Mouse (Mus musculus): ENCODE measurements around the gene Kmt2e. TPM values are rescaled to one million over a fixed set of nuclear protein-coding genes. Genes with fewer than 3 reads are reported as not detected.

Gene Kmt2e
- polyA plus RNA-seq, 1 experiment from 2014 or later = 139 TPM

DNA sequence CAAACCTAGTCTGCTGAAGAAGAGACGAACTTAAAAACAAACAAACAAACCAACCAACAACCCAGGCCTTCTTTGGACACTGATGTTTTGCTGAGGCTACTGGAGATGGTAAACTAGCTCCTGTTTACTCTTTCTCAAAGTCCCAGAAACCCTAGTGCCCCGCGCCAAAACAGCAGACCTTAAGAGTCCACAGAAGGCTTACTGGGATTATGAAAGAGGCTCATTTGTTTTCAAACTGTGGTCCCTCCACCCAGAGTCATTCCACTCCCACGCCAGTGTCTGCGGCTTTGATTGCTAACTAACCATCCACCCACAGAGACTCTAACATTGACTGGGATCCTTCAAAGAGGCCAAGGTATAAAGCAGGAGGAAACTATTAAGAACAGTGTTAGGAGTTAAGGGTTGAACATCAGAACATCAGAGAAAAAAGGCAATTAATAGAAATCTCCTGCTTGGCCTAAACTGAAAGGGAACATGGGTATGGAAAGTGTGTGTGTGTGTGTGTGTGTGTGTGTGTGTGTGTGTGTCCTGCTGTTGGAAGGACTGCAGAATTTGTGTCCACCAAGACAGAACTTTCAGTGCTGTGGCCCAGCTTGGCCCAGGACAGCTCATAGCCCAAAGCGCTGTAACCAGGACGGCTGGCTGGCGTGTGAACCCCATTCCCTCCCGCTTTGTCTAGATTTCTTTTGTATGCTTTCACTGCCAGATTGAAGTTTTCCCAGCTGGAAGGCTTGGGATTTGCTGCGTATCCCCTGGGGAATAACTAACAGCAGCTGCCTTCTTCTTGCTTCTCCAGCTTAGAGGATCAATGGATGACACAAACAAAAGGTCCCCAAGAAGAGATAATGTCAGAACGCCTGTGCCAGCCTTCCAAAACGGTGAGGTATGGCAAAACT, 20.4 kb upstream of the Kmt2e start:
- no peak overlapping the region; the same call in 1 of the 2 replicates for H3K4me2 ChIP-seq (ENCODE audit: low read length)

DNA sequence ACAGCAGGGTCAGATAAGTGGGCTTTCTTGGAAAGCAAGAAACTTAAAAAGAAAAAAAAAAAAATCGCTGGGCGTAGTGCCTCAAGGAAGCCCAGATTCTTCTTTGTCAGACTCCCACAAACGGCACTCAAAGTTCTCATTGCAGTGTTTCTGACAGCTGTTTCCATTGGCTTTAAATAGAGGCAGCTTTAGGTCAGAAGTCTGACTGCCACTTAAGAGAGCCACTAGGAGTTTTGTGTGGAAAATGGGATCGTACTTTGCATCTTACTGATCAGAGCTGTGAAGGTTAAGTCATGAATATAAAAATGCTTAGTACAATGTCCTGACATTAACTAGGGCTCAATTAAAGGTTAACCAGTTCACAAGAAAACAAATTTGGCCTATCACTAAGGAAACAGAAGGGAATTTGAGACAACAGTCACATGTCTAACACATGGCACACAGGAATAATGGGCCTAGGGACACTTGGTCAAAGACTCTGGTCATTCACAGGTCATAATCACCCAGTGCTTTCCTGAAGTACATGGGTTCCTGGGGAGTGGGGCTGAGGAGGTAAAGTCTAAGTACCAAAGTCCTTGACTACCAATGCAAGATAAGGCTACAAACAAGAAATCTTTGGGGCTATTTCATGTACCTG, 19.6 kb upstream of the Kmt2e start:
- Histone ChIP-seq H3K4me1 (ENCODE audit: control insufficient read depth, insufficient read depth, low read depth, low read length) (peaks cover 52% of the 10 kb centered on the region), H3K36me3 (ENCODE audit: control insufficient read depth, insufficient read depth, low read length) (peaks cover 4% of the 10 kb centered on the region; the same call in 1 of the 2 replicates), H3K27me3 (replicated peaks; ENCODE audit: control insufficient read depth, insufficient read depth, low read length) (no peaks in the 10 kb centered on the region), H3K4me3 (ENCODE audit: low read length) (no peak overlapping the region), H3K27ac (ENCODE audit: low read depth, low read length) (peak overlapping the region; percentile 72), H3K4me2 (ENCODE audit: low read length) (no peak overlapping the region; the same call in 1 of the 2 replicates), H3K9ac (ENCODE audit: low read depth, low read length) (no peak overlapping the region), H3K9me3 (ENCODE audit: control insufficient read depth, low read length) (no peaks in the 10 kb centered on the region)
- no peak for ATAC-seq
- WGBS = 10% methylated on average over 4 of the region's 4 CpGs

More for the DNA sequence above, 20.4 kb upstream of the Kmt2e start:
- Histone ChIP-seq H3K9me3 (ENCODE audit: control insufficient read depth, low read length) (no peaks in the 10 kb centered on the region), H3K4me3 (ENCODE audit: low read length) (no peak overlapping the region), H3K36me3 (ENCODE audit: control insufficient read depth, insufficient read depth, low read length) (peaks cover 4% of the 10 kb centered on the region; the same call in 1 of the 2 replicates), H3K27ac (ENCODE audit: low read depth, low read length) (peak overlapping the region; percentile 72), H3K9ac (ENCODE audit: low read depth, low read length) (no peak overlapping the region), H3K27me3 (replicated peaks; ENCODE audit: control insufficient read depth, insufficient read depth, low read length) (no peaks in the 10 kb centered on the region), H3K4me1 (ENCODE audit: control insufficient read depth, insufficient read depth, low read depth, low read length) (peaks cover 45% of the 10 kb centered on the region)
- ATAC-seq = peak; percentile 37; the same call in 1 of the 2 replicates
- WGBS = 20% methylated on average over 12 of the region's 12 CpGs

- ATAC-seq = peak; percentile 6; the same call in 1 of the 2 replicates
- Histone ChIP-seq H3K4me2 (ENCODE audit: low read length) (peak overlapping the region; percentile 35), H3K4me3 (ENCODE audit: low read length) (no peak overlapping the region), H3K27ac (ENCODE audit: low read depth, low read length) (peak overlapping the region; percentile 21; the same call in 1 of the 2 replicates), H3K9me3 (ENCODE audit: control insufficient read depth, low read length) (no peaks in the 10 kb centered on the region), H3K4me1 (ENCODE audit: control insufficient read depth, insufficient read depth, low read depth, low read length) (peaks cover 60% of the 10 kb centered on the region), H3K9ac (ENCODE audit: low read depth, low read length) (no peak overlapping the region), H3K36me3 (ENCODE audit: control insufficient read depth, insufficient read depth, low read length) (no peaks in the 10 kb centered on the region), H3K27me3 (replicated peaks; ENCODE audit: control insufficient read depth, insufficient read depth, low read length) (no peaks in the 10 kb centered on the region)
- 26% methylated on average over 7 of the region's 7 CpGs for WGBS
Observed at GRCm38 (mm10) chr5:23415571-23416285, 18.5 kb upstream of the Kmt2e start.

DNA sequence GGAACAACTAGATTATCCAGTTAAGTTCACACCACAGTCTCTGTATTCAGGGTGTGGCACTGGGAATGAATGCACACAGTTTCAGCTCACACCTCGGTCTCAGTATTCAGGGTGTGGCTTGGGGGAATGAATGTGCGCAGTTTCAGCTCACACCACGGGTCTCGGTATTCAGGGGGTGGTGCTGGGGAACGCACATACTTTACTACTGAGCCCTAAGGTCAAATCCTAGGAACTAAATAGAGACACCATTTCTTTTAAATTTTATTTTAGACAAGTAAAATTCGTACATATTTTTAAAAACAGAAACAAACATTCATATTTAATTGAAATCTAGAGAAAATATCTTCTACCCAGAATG, 18.0 kb upstream of the Kmt2e start:
- Histone ChIP-seq H3K4me2 (ENCODE audit: low read length) (peak overlapping the region; percentile 35), H3K4me1 (ENCODE audit: control insufficient read depth, insufficient read depth, low read depth, low read length) (peaks cover 60% of the 10 kb centered on the region), H3K9me3 (ENCODE audit: control insufficient read depth, low read length) (no peaks in the 10 kb centered on the region), H3K27ac (ENCODE audit: low read depth, low read length) (peak overlapping the region; percentile 21; the same call in 1 of the 2 replicates), H3K9ac (ENCODE audit: low read depth, low read length) (no peak overlapping the region), H3K27me3 (replicated peaks; ENCODE audit: control insufficient read depth, insufficient read depth, low read length) (no peaks in the 10 kb centered on the region), H3K36me3 (ENCODE audit: control insufficient read depth, insufficient read depth, low read length) (no peaks in the 10 kb centered on the region), H3K4me3 (ENCODE audit: low read length) (no peak overlapping the region)
- ATAC-seq = no peak
- WGBS = 39% methylated on average over 6 of the region's 6 CpGs

DNA sequence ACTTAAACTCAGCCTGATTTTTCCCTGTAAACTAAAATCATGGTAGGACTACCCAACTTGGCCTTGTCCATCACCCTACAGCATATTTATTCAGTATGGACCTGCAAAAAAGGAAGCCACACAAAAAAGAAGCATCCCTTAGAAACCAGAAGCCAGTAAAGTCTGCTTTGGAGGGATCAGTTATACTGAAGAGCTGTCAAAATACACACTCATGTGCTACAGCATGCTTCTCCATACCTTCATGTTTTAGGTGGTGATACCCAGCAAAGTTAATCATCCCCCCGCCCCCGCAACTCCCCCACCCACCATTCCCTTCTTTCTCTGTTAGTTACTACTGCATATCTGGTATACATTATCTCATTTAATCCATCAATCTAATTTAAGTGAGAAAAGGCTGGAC, 16.5 kb upstream of the Kmt2e start:
- Histone ChIP-seq H3K27ac (ENCODE audit: low read depth, low read length) (peak overlapping the region; percentile 84), H3K9me3 (ENCODE audit: control insufficient read depth, low read length) (no peaks in the 10 kb centered on the region), H3K4me2 (ENCODE audit: low read length) (peak overlapping the region; percentile 71), H3K36me3 (ENCODE audit: control insufficient read depth, insufficient read depth, low read length) (no peaks in the 10 kb centered on the region), H3K9ac (ENCODE audit: low read depth, low read length) (peak overlapping the region; percentile 75), H3K27me3 (replicated peaks; ENCODE audit: control insufficient read depth, insufficient read depth, low read length) (no peaks in the 10 kb centered on the region), H3K4me1 (ENCODE audit: control insufficient read depth, insufficient read depth, low read depth, low read length) (peaks cover 60% of the 10 kb centered on the region), H3K4me3 (ENCODE audit: low read length) (peak overlapping the region; percentile 52)
- WGBS = 65% methylated on average over 2 of the region's 2 CpGs
- no peak for ATAC-seq

DNA sequence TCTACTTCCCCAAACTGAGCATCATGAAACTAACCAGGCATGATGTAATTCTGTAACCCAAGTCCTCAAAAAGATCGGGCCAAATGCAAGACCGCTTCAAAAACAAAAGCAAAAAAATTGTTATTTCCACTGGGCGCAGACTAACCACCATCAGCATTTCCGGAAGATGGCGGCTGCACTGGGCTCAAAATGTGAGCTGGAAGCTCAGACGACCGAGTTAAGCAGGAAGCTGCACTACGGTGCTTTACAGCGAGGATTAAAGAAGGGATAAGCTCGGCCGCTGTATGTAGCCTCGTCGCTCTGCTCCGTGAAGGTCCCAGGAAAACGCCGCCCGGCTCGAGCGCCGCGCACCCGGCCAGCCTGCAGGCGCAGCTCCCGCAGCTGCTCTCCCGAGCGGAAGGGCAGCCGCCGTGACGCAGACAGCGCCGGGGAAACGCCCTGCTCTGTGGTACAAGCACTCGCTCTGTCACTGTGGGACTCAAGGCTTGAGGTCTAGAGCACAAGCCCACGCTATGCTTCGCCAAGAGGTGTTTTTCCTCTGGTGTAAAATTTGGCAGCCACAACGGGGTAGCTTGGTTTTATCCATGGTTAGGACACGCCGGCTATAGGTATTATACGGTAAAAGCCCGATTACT, 16.0 kb upstream of the Kmt2e start:
- under 1% methylated on average over 40 of the region's 40 CpGs for WGBS
- Histone ChIP-seq H3K27ac (ENCODE audit: low read depth, low read length) (peak overlapping the region; percentile 84), H3K4me2 (ENCODE audit: low read length) (peak overlapping the region; percentile 71), H3K4me3 (ENCODE audit: low read length) (peak overlapping the region; percentile 52), H3K4me1 (ENCODE audit: control insufficient read depth, insufficient read depth, low read depth, low read length) (peaks cover 55% of the 10 kb centered on the region), H3K36me3 (ENCODE audit: control insufficient read depth, insufficient read depth, low read length) (no peaks in the 10 kb centered on the region), H3K9ac (ENCODE audit: low read depth, low read length) (peak overlapping the region; percentile 75), H3K9me3 (ENCODE audit: control insufficient read depth, low read length) (no peaks in the 10 kb centered on the region), H3K27me3 (replicated peaks; ENCODE audit: control insufficient read depth, insufficient read depth, low read length) (no peaks in the 10 kb centered on the region)
- peak; percentile 84 for ATAC-seq

DNA sequence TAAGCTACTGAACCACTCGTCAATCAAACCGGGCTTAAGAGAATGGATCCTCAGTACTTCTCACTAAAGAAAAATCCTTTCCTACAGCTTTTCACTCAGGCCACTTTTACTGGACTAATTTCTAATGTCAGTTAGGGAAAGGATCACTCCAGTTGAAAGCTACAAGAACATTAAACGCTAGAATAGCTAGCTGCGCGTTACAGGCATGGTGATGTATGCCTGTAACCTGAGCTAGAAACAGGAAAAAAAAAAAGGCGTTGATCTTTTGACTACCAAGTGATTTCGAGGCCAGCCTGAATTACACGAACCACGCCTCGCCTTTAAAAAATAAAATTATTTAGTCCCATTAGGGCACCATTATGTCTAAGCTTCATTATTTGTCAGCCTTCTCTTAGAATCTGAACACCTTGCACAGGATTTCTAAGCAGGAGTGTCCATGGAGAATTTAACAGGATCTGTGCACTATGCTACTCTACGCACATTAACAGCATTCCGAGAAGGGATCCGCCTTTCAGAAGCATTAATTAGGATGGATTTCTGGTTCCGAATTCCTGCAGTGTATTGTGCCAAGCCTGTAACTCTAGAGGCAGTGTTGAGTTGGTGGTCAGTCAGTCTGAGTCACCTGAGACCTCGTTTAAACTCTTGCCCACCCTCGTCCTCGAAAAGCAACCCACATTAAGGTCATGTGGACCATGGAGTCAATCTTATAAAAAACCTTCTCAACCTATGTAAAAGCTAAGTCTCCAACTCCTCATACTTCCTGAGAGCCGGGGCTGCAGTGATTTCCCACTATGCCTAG, 15.2 kb upstream of the Kmt2e start:
- peak overlapping the region; percentile 75 for H3K9ac ChIP-seq (ENCODE audit: low read depth, low read length)
- WGBS = 3% methylated on average over 18 of the region's 18 CpGs
- no peaks in the 10 kb centered on the region for H3K9me3 ChIP-seq (ENCODE audit: control insufficient read depth, low read length)
- no peaks in the 10 kb centered on the region for H3K27me3 ChIP-seq (replicated peaks; ENCODE audit: control insufficient read depth, insufficient read depth, low read length)
- H3K36me3 ChIP-seq (ENCODE audit: control insufficient read depth, insufficient read depth, low read length) = no peaks in the 10 kb centered on the region
- peak overlapping the region; percentile 84 for H3K27ac ChIP-seq (ENCODE audit: low read depth, low read length)
- ATAC-seq = peak; percentile 11; the same call in 1 of the 2 replicates
- peaks cover 48% of the 10 kb centered on the region for H3K4me1 ChIP-seq (ENCODE audit: control insufficient read depth, insufficient read depth, low read depth, low read length)
- peak overlapping the region; percentile 52 for H3K4me3 ChIP-seq (ENCODE audit: low read length)
- peak overlapping the region; percentile 71 for H3K4me2 ChIP-seq (ENCODE audit: low read length)

DNA sequence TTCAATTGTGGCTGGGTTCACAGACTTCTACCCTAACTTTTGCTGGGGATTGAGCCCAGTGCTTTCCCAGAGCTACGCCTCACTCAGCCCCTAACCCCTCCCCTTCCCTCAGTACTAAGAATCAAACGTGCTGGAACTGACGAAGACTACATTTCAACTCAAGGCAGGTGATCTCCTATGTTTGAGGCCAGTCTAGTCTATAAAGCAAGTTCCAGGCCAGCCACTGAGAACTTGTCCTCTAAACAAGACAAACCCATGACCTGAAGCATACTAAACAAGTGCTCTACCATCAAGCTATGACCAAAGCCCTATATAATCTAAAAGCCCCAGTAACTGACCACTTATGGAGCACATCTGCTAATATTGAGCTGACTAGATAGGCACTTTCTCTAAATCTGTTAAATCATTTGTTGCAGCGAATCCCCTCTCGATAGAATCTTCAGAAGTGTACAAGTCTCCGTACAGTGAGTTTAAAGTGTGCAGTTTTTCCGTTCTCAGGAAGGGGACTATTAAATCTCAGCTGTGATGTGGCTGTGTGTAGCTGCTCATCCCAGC, 14.5 kb upstream of the Kmt2e start:
- peak overlapping the region; percentile 84 for H3K27ac ChIP-seq (ENCODE audit: low read depth, low read length)
- no peaks in the 10 kb centered on the region for H3K27me3 ChIP-seq (replicated peaks; ENCODE audit: control insufficient read depth, insufficient read depth, low read length)
- H3K9ac ChIP-seq (ENCODE audit: low read depth, low read length) = no peak overlapping the region
- H3K4me2 ChIP-seq (ENCODE audit: low read length) = peak overlapping the region; percentile 71
- no peaks in the 10 kb centered on the region for H3K9me3 ChIP-seq (ENCODE audit: control insufficient read depth, low read length)
- H3K4me1 ChIP-seq (ENCODE audit: control insufficient read depth, insufficient read depth, low read depth, low read length) = peaks cover 41% of the 10 kb centered on the region
- H3K36me3 ChIP-seq (ENCODE audit: control insufficient read depth, insufficient read depth, low read length) = no peaks in the 10 kb centered on the region
- no peak for ATAC-seq
- no peak overlapping the region for H3K4me3 ChIP-seq (ENCODE audit: low read length)
- 37% methylated on average over 7 of the region's 7 CpGs for WGBS

Measured in hindbrain, embryonic 16.5 days (tissue).